Mouse (Mus musculus) olfactory bulb, adult 2 months (tissue): Measurements from ENCODE around the gene Foxa3.

Experiments used
- CTCF ChIP-seq: fragments of 200-500 bp; IDR thresholded peaks from 2 replicates; pipeline ENCODE4 v1.5.1; 2012; ENCODE audit warnings: low read depth, mild to moderate bottlenecking, low read length, moderate library complexity; ENCODE audit not compliant: insufficient read depth
- POLR2A ChIP-seq: fragments of 200-500 bp; IDR thresholded peaks from 2 replicates; pipeline ENCODE4 v1.6.1; 2012; ENCODE audit warnings: mild to moderate bottlenecking, low read depth, low read length, moderate library complexity; ENCODE audit not compliant: insufficient read depth

- no peak for TF ChIP-seq POLR2A
- no peak for TF ChIP-seq CTCF
These were observed 29.8 kb upstream of the Foxa3 start for GRCm38 (mm10) chr7:19053136-19053532.
